8 mouse cellular contexts compared by ENCODE assay signal in genomic region chr3:88575540-88575939, GRCm38 (mm10). TPM values are rescaled to one million over a fixed set of nuclear protein-coding genes. Genes with fewer than 3 reads are reported as not detected.
DNase-seq lines count a peak whose midpoint lies in the region; ATAC-seq lines count a peak whose summit lies in the region.

Gene Ssr2 (plus strand): TSS chr3:88575876.

- no peak for DNase-seq in kidney, postnatal 10 days
- DNase-seq in adrenal gland, adult 8-10 months, result no peak
- no peak for DNase-seq in gastrocnemius, adult 8-10 months (ENCODE audit: low spot score in 2 of 2)
- DNase-seq in right cerebral cortex, postnatal 10 days (ENCODE audit: low spot score in 2 of 2), result no peak
- DNase-seq in kidney, postnatal 14 days, result no peak

- no peaks in the 10 kb centered on the region; the same call in 1 of the 2 replicates for H3K36me3 ChIP-seq in kidney, embryonic 15.5 days
- no peaks in the 10 kb centered on the region for H3K36me3 ChIP-seq in megakaryocyte, embryonic 14.5 days (replicated peaks; ENCODE audit: low read length)

- H3K4me1 ChIP-seq in kidney, embryonic 15.5 days, result peaks cover 6% of the 10 kb centered on the region
- H3K4me1 ChIP-seq in megakaryocyte, embryonic 14.5 days, result peaks cover 26% of the 10 kb centered on the region

- H3K9me3 ChIP-seq in kidney, embryonic 15.5 days (replicated peaks), result no peaks in the 10 kb centered on the region
- no peaks in the 10 kb centered on the region for H3K9me3 ChIP-seq in megakaryocyte, embryonic 14.5 days

- no peaks in the 10 kb centered on the region for H3K27me3 ChIP-seq in kidney, embryonic 15.5 days
- H3K27me3 ChIP-seq in megakaryocyte, embryonic 14.5 days (replicated peaks), result no peaks in the 10 kb centered on the region

- 86% methylated on average over 3 of the region's 3 CpGs for WGBS in kidney, embryonic 15.5 days

- no peak within 1 kb of the TSS for H3K27ac ChIP-seq in kidney, embryonic 15.5 days

- H3K4me2 ChIP-seq in kidney, embryonic 15.5 days, result no peak within 1 kb of the TSS

- H3K4me3 ChIP-seq in kidney, embryonic 15.5 days (replicated peaks), result no peak within 1 kb of the TSS
- no peak within 1 kb of the TSS for H3K4me3 ChIP-seq in megakaryocyte, embryonic 14.5 days (replicated peaks)

- ATAC-seq in kidney, embryonic 15.5 days (replicated peaks; ENCODE audit: low FRiP score), result no peak
- ATAC-seq in inflammation-experienced regulatory T-cells, adult 6 months, result no peak

- no peak within 1 kb of the TSS for H3K9ac ChIP-seq in kidney, embryonic 15.5 days

RNA-seq across cellular contexts. Expression of gene Ssr2, which starts in this region (rescaled TPM):
- polyA plus RNA-seq in kidney, embryonic 15.5 days (2015; fragmentation: Nextera tagmentation; extraction: Ambion mirVana), result 300 and 318 TPM in 2 replicates
- total RNA-seq in adrenal gland, adult 8-10 months (2022), result 100 to 1,000 TPM; 139 to 217 (median 172) TPM
- 10 to 100 TPM; 41.5 to 44.9 (median 43.1) TPM for total RNA-seq in gastrocnemius, adult 8-10 months (2022)
- polyA plus RNA-seq in inflammation-experienced regulatory T-cells, adult 6 months (2017; shearing (Covaris generic)), result 100 to 1,000 TPM; 131 to 197 (median 161) TPM
- 111 and 307 TPM in 2 replicates for polyA plus RNA-seq in megakaryocyte, embryonic 14.5 days (2012; ENCODE audit: insufficient read depth, low replicate concordance)
